Mouse (Mus musculus) heart, postnatal 10 days (tissue): ENCODE data around the gene Pex11b. TPM values are rescaled to one million over a fixed set of nuclear protein-coding genes. Genes with fewer than 3 reads are reported as not detected.
A peak's percentile ranks its signal among the peaks of the same experiment; 100 is the strongest.
"Not testable (repeated sequence)": the region's sequence is repeated elsewhere in the genome, so short reads cannot be mapped to it uniquely, and the experiment has no call there.

Experiments
- DNase-seq, 2 experiments: peaks; one replicate each; pipeline ENCODE4 v3.0.0; 2021
- intact Hi-C: fragments of 180-260 bp; cut with DNase I; formaldehyde crosslinking; loops from one replicate; pipeline ENCODE4 v1.15.1; 2025
- total RNA-seq, 2 experiments: library from RNA; stranded (reverse); gene quantifications; 2 replicates each; pipeline ENCODE4 v1.2.3; 2021

The Pex11b gene
- total RNA-seq, 2 experiments from 2014 or later = 30.3 to 35.3 TPM

DNA sequence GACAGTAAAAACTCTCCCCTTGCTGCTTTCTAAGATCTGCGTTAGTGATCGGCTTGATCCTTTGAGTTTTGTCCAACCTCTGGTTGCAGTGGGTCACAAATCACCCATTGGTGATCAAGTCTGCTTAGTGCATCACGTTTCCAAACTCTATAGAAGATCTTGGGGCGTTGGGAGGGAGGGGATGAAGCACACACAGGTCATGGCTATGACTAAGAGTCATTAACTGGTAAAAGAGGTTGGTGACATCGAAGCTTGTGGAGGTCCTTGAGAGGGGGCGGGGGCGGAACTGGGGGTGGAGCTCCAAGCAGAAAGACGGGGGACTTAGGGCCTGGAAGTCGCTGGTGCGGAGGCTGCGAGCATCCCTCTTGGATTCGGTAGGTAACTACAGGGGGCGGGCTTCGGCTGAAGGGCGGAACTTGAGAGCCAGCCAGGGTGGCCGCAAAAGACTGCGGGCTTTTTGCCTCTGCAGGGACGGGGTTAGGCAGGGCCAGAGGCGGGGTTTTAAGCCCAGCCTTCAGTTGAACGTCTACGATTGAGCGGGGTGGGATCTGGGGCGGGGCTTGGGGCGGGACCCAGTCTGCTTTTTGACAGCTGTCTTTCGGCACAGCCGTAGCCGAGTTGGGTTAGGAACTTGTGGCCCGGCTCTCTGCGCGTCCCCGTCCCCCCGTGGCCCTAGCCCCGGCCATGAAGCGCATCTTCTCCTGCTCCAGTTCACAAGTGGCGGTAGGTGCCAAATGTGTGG, 34.7 kb downstream of the Pex11b start, which contains the start of gene Ankrd35:
TSS of gene Ankrd35 (plus strand) at position 405 of the 742 bp plus-strand sequence.
- peak; percentile 82 to 85 for DNase-seq
- intact Hi-C loops = loop anchor here (5.0 kb wide), 1 partner anchor 37 kb away; the partner anchor contains the start of gene Nudt17

GRCm38 (mm10) chr3:96671519-96671918, 36.3 kb downstream of the Pex11b start:
- no peak for DNase-seq
- intact Hi-C loops = no loop called here

DNA sequence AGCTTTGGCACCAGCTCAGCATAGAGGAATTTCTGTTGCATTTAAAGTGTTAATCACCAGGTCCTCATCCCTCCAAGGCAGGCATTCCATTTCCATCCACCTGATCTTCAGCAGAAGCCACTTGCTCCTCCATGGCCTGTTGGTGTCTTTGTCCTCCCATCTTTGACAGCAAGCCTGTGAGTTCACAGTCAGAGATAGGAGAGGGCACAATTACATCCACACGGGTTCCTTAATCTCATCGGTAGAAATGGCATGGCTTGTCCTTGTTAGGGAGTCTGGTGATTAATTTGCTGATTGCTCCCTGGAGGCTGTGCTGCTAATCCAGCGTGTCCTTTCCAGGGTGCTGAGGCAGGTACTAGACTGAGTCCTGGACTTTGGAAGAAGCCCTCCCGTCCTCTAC, 38.3 kb downstream of the Pex11b start:
- intact Hi-C loops = no loop called here
- no peak for DNase-seq

GRCm38 (mm10) chr3:96674442-96674841, 39.3 kb downstream of the Pex11b start:
- no peak for DNase-seq
- intact Hi-C loops = no loop called here

- intact Hi-C loops = no loop called here
- no peak for DNase-seq
These were observed 40.0 kb downstream of the Pex11b start for GRCm38 (mm10) chr3:96675171-96675570.

DNA sequence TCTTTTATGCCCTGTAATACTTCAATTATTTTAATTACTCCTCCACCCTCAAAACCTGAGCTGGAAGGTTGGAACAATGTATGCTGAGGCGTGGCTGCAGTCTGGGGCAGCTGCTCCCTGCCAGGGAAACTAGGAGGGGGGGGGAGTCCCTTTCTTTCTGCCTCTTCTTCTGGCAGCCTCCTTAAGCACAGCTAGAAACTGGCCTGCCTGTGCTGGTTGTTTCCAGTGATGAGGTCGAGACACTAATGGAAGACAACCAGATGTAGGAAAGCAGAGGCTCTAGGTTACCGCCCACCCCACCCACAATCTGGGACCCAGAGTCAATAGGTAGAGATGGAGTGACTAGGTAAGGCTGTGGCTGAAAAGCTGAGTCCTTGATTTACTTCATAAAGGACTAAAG, 40.5 kb downstream of the Pex11b start:
- intact Hi-C loops = no loop called here
- DNase-seq = no peak

- intact Hi-C loops = no loop called here
- DNase-seq = no peak
These were observed 43.3 kb downstream of the Pex11b start for GRCm38 (mm10) chr3:96678456-96678855.

- DNase-seq = no peak
- intact Hi-C loops = no loop called here
These were observed 44.0 kb downstream of the Pex11b start for GRCm38 (mm10) chr3:96679159-96679674.

- DNase-seq = no peak
- intact Hi-C loops = no loop called here
These were observed 45.2 kb downstream of the Pex11b start for GRCm38 (mm10) chr3:96680269-96680956.

GRCm38 (mm10) chr3:96683496-96683895, 48.3 kb downstream of the Pex11b start:
- no peak for DNase-seq
- intact Hi-C loops = no loop called here

DNA sequence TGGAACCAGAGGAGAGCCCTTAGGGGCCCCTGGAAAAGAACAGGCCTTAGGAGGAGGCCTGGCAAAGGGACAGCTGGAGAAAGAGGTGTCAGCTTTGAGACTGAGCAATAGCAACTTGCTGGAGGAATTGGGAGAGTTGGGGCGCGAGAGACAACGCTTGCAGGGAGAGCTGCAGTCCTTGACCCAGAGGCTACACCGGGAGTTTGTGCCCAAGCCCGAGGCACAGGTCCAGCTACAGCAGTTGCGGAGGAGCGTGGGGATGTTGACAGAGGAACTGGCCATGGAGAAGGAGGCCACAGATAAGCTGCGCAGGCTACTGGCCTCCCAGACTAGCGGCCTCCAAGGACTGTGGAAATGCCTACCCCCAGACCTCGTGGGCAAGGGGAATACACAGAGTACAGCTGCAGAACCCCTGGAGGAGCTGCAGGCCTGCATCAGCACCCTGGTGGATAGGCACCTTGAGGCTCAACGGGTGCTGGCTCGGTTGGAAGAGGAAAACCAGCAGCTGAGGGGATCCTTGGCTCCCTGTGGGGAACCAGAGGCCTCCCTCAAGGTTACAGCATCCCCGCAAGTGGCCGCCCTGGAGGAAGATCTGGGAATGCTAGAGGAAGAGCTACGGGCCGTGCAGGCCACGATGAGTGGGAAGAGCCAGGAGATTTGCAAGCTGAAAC, 49.1 kb downstream of the Pex11b start:
- intact Hi-C loops = no loop called here
- DNase-seq = peak in 1 of 2 experiments; percentile 34

- peak in 1 of 2 experiments; percentile 32 for DNase-seq
- intact Hi-C loops = no loop called here
These were observed 49.6 kb downstream of the Pex11b start for GRCm38 (mm10) chr3:96684822-96685156.

DNA sequence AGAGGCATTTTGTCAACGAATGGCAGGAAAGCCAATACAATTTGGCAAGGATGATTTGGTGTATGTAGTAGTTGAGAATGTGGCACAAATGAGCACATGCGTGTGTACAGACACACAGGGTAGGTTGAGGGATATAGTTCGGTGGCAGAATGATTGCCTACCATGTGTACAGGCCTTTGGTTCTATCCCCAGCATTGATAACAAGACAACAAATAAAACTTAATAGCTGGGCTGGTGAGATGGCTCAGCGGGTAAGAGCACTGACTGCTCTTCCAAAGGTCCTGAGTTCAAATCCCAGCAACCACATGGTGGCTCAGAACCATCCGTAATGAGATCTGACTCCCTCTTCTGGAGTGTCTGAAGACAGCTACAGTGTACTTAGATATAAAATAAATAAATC, 50.9 kb downstream of the Pex11b start:
- DNase-seq, intact Hi-C loops: not testable (repeated sequence)

GRCm38 (mm10) chr3:96688854-96689253, 53.7 kb downstream of the Pex11b start:
- DNase-seq = no peak
- intact Hi-C loops = no loop called here

DNA sequence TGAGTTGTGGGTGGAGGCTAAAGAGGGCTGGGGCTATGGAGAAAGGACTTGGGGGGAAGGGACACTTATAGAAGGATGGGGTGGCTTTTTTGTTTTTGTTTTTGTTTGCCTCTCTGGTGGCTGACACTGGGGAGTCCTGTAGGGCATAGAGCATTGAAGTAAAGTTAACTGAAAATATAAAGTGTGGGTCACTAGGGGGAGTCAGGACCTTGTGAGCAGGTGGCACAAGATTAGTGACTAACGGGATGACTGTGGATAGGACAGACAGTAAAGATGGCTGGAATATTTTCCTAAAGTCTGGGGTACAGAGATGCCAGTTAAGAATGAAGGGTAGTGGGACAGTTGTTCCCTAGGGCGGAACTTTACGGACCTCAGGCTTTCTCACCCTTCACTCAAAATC, 55.1 kb downstream of the Pex11b start:
- intact Hi-C loops = no loop called here
- DNase-seq = no peak

DNA sequence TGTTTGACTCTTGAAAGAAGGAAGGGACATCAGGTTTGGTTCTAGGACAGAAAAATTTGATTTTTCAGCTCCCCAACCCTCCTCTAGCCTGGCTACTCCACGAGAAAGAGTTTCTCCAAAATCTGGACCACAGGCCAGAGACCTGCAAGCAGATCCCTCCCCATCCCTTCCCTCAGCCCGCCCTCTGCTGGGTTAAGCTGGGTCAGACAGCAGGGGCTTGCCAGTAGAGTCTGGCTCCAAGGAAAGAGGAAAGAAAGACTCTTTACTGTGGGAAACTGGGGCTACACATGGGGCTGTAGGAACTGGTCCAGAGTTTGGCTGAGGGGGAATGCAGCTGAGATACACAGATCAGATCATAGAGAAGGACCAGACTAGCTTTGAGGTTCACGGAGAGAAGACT, 57.3 kb downstream of the Pex11b start:
- intact Hi-C loops = no loop called here

DNA sequence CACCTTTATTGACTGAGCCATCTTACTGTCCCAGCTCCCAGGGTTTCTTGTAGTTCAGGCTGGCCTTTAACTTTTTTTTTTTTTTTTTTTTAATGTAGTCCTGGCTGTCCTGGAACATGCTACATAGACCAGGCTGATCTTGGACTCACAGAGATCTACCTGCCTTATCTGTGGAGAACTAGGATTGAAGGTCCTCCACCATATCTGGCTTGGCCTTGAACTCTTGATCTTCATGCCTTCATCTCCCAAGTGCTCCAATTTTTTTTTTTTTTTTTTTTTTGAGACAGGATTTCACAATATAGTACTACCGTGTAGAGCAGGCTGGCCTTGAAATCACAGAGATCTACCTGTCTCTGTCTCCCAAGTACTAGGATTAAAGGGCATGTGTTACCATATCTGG, 58.4 kb downstream of the Pex11b start:
- intact Hi-C loops = no loop called here
- no peak for DNase-seq

More for the DNA sequence above, 57.3 kb downstream of the Pex11b start:
- peak; percentile 63 to 76 for DNase-seq
